9 mouse cellular contexts compared by ENCODE assay signal in genomic region chr10:81543633-81544032, GRCm38 (mm10). TPM values are rescaled to one million over a fixed set of nuclear protein-coding genes. Genes with fewer than 3 reads are reported as not detected.
DNase-seq lines count a peak whose midpoint lies in the region; ATAC-seq and TF ChIP-seq lines count a peak whose summit lies in the region.
"Had no signal": no experiment of that assay in that cellular context is flagged by ENCODE, and none has a peak within 500 bp of the region (broad histone marks: within the 10 kb centered on the region; RNA-seq: fewer than 3 reads in every experiment).

No protein-coding gene starts in this region.

- H3K4me3 ChIP-seq in heart, postnatal 0 days (ENCODE audit: low read depth, low read length), result peak overlapping the region; percentile 97
- peak overlapping the region; percentile 98 for H3K4me3 ChIP-seq in bone marrow macrophage, adult 2 months (ENCODE audit: insufficient read depth, low read length)
- peak overlapping the region; percentile 97 for H3K4me3 ChIP-seq in hindbrain, embryonic 13.5 days
- H3K4me3 ChIP-seq in midbrain, embryonic 13.5 days (replicated peaks), result peak overlapping the region; percentile 98

- TF ChIP-seq EP300 in heart, postnatal 0 days (IDR thresholded peaks at IDR 0.05; ENCODE audit: low read depth), result no peak

- H3K4me2 ChIP-seq in heart, postnatal 0 days (ENCODE audit: low read depth, low read length), result peak overlapping the region; percentile 100
- peak overlapping the region; percentile 98 for H3K4me2 ChIP-seq in hindbrain, embryonic 13.5 days
- peak overlapping the region; percentile 91 for H3K4me2 ChIP-seq in midbrain, embryonic 13.5 days (replicated peaks)

- TF ChIP-seq POLR2A in bone marrow macrophage, adult 2 months (IDR thresholded peaks at IDR 0.05; ENCODE audit: borderline replicate concordance, low read depth, low read length), result no peak

- peak overlapping the region; percentile 96 for H3K9ac ChIP-seq in heart, postnatal 0 days (replicated peaks; ENCODE audit: low read depth, low read length)
- peak overlapping the region; percentile 99 for H3K9ac ChIP-seq in hindbrain, embryonic 13.5 days
- peak overlapping the region; percentile 98 for H3K9ac ChIP-seq in midbrain, embryonic 13.5 days (replicated peaks)

- DNase-seq in heart, postnatal 0 days (ENCODE audit: low spot score), result no peak
- no peak for DNase-seq in heart, postnatal 10 days
- DNase-seq in retina, embryonic 14.5 days (ENCODE audit: low spot score), result no peak
- DNase-seq in kidney, adult 11 months, result no peak
- DNase-seq: gastrocnemius, postnatal 36 days had no signal

- H3K9me3 ChIP-seq in heart, postnatal 0 days (replicated peaks; ENCODE audit: control insufficient read depth, low read length), result no peaks in the 10 kb centered on the region
- no peaks in the 10 kb centered on the region for H3K9me3 ChIP-seq in hindbrain, embryonic 13.5 days
- no peaks in the 10 kb centered on the region for H3K9me3 ChIP-seq in midbrain, embryonic 13.5 days

- H3K27me3 ChIP-seq in heart, postnatal 0 days (ENCODE audit: control insufficient read depth, insufficient read depth, low read length), result no peaks in the 10 kb centered on the region
- H3K27me3 ChIP-seq in hindbrain, embryonic 13.5 days, result no peaks in the 10 kb centered on the region
- H3K27me3 ChIP-seq in midbrain, embryonic 13.5 days, result no peaks in the 10 kb centered on the region

- intact Hi-C loops in heart, postnatal 10 days (cut with DNase I), result loop anchor here (5.0 kb wide), 1 partner anchor 156 kb away; the partner anchor contains the start of gene Gm48552

- ATAC-seq in heart, postnatal 0 days (ENCODE audit: insufficient read depth, low read depth), result no peak
- ATAC-seq in hindbrain, embryonic 13.5 days (ENCODE audit: low FRiP score), result no peak
- ATAC-seq in midbrain, embryonic 13.5 days, result no peak
- no peak for ATAC-seq in frontal cortex, adult (ENCODE audit: low TSS enrichment)

- WGBS in heart, postnatal 0 days, result 77% methylated on average over 1 of the region's 1 CpGs
- 57% methylated on average over 1 of the region's 1 CpGs for WGBS in hindbrain, embryonic 13.5 days
- WGBS in midbrain, embryonic 13.5 days, result 58% methylated on average over 1 of the region's 1 CpGs

- no peaks in the 10 kb centered on the region for H3K36me3 ChIP-seq in heart, postnatal 0 days (replicated peaks; ENCODE audit: control insufficient read depth, insufficient read depth, low read length)
- H3K36me3 ChIP-seq in hindbrain, embryonic 13.5 days, result peaks cover 17% of the 10 kb centered on the region
- peaks cover 8% of the 10 kb centered on the region; the same call in 1 of the 2 replicates for H3K36me3 ChIP-seq in midbrain, embryonic 13.5 days

- peaks cover 30% of the 10 kb centered on the region for H3K4me1 ChIP-seq in heart, postnatal 0 days (ENCODE audit: control insufficient read depth, insufficient read depth)
- peaks cover 18% of the 10 kb centered on the region for H3K4me1 ChIP-seq in bone marrow macrophage, adult 2 months (ENCODE audit: control insufficient read depth, insufficient read depth, low read length)
- peaks cover 44% of the 10 kb centered on the region for H3K4me1 ChIP-seq in hindbrain, embryonic 13.5 days (replicated peaks)
- peaks cover 42% of the 10 kb centered on the region for H3K4me1 ChIP-seq in midbrain, embryonic 13.5 days (replicated peaks)

- H3K27ac ChIP-seq in heart, postnatal 0 days (ENCODE audit: low read depth), result no peak overlapping the region
- no peak overlapping the region for H3K27ac ChIP-seq in bone marrow macrophage, adult 2 months (ENCODE audit: insufficient read depth, low read depth, low read length)
- H3K27ac ChIP-seq in hindbrain, embryonic 13.5 days, result no peak overlapping the region
- H3K27ac ChIP-seq in midbrain, embryonic 13.5 days, result no peak overlapping the region

- no peak for TF ChIP-seq CTCF in heart, postnatal 0 days (IDR thresholded peaks at IDR 0.05; ENCODE audit: low read depth)
- TF ChIP-seq CTCF in bone marrow macrophage, adult 2 months (IDR thresholded peaks at IDR 0.05; ENCODE audit: low read depth, low read length), result no peak

RNA-seq across cellular contexts. Expression of gene Gna11, which starts 1.4 kb away (rescaled TPM):
- total RNA-seq in heart, postnatal 0 days (2014; rRNA removed; ENCODE audit: low replicate concordance), result 68.2 and 83.9 TPM in 2 replicates
- polyA plus RNA-seq in heart, postnatal 0 days (2015; fragmentation: Nextera tagmentation; extraction: Ambion mirVana), result 50.1 and 52.4 TPM in 2 replicates
- total RNA-seq in heart, postnatal 10 days (2021), result 10 to 100 TPM; 59.2 to 60.6 TPM
- 10.1 and 10.5 TPM in 2 replicates for polyA plus RNA-seq in bone marrow macrophage, adult 2 months (2012; ENCODE audit: insufficient read depth, insufficient read length, missing spikeins)
- 79.8 and 82.4 TPM in 2 replicates for polyA plus RNA-seq in hindbrain, embryonic 13.5 days (2015; fragmentation: Nextera tagmentation; extraction: Ambion mirVana)
- 74.5 and 77.1 TPM in 2 replicates for polyA plus RNA-seq in midbrain, embryonic 13.5 days (2015; fragmentation: Nextera tagmentation; extraction: Ambion mirVana)

RNA-seq across cellular contexts. Expression of gene Aes, which starts 15.7 kb away (rescaled TPM):
- 851 and 870 TPM in 2 replicates for total RNA-seq in heart, postnatal 0 days (2014; rRNA removed; ENCODE audit: low replicate concordance)
- polyA plus RNA-seq in heart, postnatal 0 days (2015; fragmentation: Nextera tagmentation; extraction: Ambion mirVana), result 765 and 767 TPM in 2 replicates
- 100 to 1,000 TPM; 867 to 890 TPM for total RNA-seq in heart, postnatal 10 days (2021)
- 478 and 551 TPM in 2 replicates for polyA plus RNA-seq in bone marrow macrophage, adult 2 months (2012; ENCODE audit: insufficient read depth, insufficient read length, missing spikeins)
- polyA plus RNA-seq in hindbrain, embryonic 13.5 days (2015; fragmentation: Nextera tagmentation; extraction: Ambion mirVana), result 545 and 558 TPM in 2 replicates
- polyA plus RNA-seq in midbrain, embryonic 13.5 days (2015; fragmentation: Nextera tagmentation; extraction: Ambion mirVana), result 451 and 572 TPM in 2 replicates

RNA-seq across cellular contexts. Expression of gene Gna15, which starts 19.6 kb away (rescaled TPM):
- total RNA-seq in heart, postnatal 0 days (2014; rRNA removed; ENCODE audit: low replicate concordance), result 0.35 TPM in 1 of 2 replicates, not detected in the other
- 0.59 and 0.63 TPM in 2 replicates for polyA plus RNA-seq in heart, postnatal 0 days (2015; fragmentation: Nextera tagmentation; extraction: Ambion mirVana)
- under 1 TPM; 0.60 to 0.74 TPM for total RNA-seq in heart, postnatal 10 days (2021)
- 23.5 and 24.2 TPM in 2 replicates for polyA plus RNA-seq in bone marrow macrophage, adult 2 months (2012; ENCODE audit: insufficient read depth, insufficient read length, missing spikeins)
- 1.2 and 1.7 TPM in 2 replicates for polyA plus RNA-seq in hindbrain, embryonic 13.5 days (2015; fragmentation: Nextera tagmentation; extraction: Ambion mirVana)
- 0.94 and 1.0 TPM in 2 replicates for polyA plus RNA-seq in midbrain, embryonic 13.5 days (2015; fragmentation: Nextera tagmentation; extraction: Ambion mirVana)

RNA-seq across cellular contexts. Expression of gene Tle2, which starts 30.7 kb away (rescaled TPM):
- 6.8 and 10.4 TPM in 2 replicates for total RNA-seq in heart, postnatal 0 days (2014; rRNA removed; ENCODE audit: low replicate concordance)
- 11.1 and 11.9 TPM in 2 replicates for polyA plus RNA-seq in heart, postnatal 0 days (2015; fragmentation: Nextera tagmentation; extraction: Ambion mirVana)
- total RNA-seq in heart, postnatal 10 days (2021), result 10 to 100 TPM in 1 of 2 experiments, 1 to 10 TPM in 1; 8.1 to 11.2 TPM
- 17.9 and 24.5 TPM in 2 replicates for polyA plus RNA-seq in bone marrow macrophage, adult 2 months (2012; ENCODE audit: insufficient read depth, insufficient read length, missing spikeins)
- polyA plus RNA-seq in hindbrain, embryonic 13.5 days (2015; fragmentation: Nextera tagmentation; extraction: Ambion mirVana), result 27.7 and 28.9 TPM in 2 replicates
- 23.6 and 26.2 TPM in 2 replicates for polyA plus RNA-seq in midbrain, embryonic 13.5 days (2015; fragmentation: Nextera tagmentation; extraction: Ambion mirVana)

RNA-seq across cellular contexts. Expression of gene S1pr4, which starts 43.7 kb away (rescaled TPM):
- total RNA-seq in heart, postnatal 0 days (2014; rRNA removed; ENCODE audit: low replicate concordance), result 0.66 TPM in 1 of 2 replicates, not detected in the other
- polyA plus RNA-seq in heart, postnatal 0 days (2015; fragmentation: Nextera tagmentation; extraction: Ambion mirVana), result 0.34 and 0.43 TPM in 2 replicates
- under 1 TPM; 0.86 to 0.87 TPM for total RNA-seq in heart, postnatal 10 days (2021)
- polyA plus RNA-seq in bone marrow macrophage, adult 2 months (2012; ENCODE audit: insufficient read depth, insufficient read length, missing spikeins), result 0.46 TPM in 1 of 2 replicates, not detected in the other
- 0.93 and 0.95 TPM in 2 replicates for polyA plus RNA-seq in hindbrain, embryonic 13.5 days (2015; fragmentation: Nextera tagmentation; extraction: Ambion mirVana)
- 0.64 and 0.77 TPM in 2 replicates for polyA plus RNA-seq in midbrain, embryonic 13.5 days (2015; fragmentation: Nextera tagmentation; extraction: Ambion mirVana)
